Mouse (Mus musculus): ENCODE data around the gene Sod1.

Sod1 gene

DNA sequence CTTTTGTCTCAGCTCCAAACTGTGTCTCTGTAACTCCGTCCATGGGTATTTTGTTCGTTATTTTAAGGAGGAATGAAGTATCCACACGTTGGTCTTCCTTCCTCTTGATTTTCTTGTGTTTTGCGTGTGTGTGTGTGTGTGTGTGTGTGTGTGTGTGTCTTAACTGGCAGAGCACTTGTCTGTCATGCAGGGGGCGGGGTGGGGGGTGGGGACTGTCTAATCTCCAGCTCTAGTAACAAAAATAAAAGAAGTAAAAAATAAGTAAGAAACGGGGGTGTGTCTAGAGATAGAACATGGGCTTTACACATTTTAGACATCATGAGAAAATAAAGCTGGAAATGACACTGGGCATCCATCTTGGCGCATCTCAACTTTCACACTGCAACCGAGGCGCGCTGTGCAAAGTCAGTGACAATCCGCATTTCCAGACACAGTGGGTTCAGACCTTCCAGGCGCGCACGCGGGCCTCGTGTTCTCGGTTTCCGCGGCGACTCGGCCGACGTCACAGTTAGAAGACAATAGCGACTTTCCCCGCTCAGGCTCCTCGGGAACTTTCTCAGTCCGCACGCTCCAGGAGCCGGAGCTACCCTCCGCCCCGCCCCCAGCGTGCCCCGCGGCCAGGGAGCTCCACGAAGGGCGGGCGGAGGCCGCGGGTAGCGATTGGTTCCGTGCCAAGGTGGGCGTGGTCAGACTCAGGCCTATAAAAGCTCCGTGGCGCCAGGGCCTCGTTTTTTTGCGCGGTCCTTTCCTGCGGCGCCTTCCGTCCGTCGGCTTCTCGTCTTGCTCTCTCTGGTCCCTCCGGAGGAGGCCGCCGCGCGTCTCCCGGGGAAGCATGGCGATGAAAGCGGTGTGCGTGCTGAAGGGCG, at the start of gene Sod1:
Gene Sod1, plus strand, starts transcription at position 729 of the 866 bp plus-strand sequence.
- peak; percentile 60; the same call in 1 of the 2 replicates for TF ChIP-seq GATA4 (IDR thresholded peaks at IDR 0.05; ENCODE audit: insufficient replicate concordance, low read length)

DNA sequence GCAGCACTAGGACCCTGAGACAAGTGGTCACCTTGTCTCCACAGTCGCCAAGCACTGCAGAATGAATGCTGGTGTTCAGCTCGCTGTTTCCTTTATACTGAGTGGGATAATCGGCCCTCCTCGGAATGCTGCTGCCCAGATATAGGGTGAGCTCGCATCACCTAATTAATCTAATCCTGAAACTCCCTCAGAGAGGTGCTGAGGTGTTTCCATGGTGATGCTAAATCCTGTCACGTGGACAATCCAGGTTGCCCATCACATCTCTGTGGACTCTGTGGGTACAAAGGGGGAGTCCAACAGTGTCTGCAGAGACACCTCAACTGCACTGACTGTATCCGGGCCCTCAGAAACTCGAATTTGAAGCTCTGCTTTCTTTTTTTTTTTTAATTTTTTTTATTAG, 49.1 kb upstream of the Sod1 start:
- no peak for TF ChIP-seq GATA4 (IDR thresholded peaks at IDR 0.05; ENCODE audit: insufficient replicate concordance, low read length)

DNA sequence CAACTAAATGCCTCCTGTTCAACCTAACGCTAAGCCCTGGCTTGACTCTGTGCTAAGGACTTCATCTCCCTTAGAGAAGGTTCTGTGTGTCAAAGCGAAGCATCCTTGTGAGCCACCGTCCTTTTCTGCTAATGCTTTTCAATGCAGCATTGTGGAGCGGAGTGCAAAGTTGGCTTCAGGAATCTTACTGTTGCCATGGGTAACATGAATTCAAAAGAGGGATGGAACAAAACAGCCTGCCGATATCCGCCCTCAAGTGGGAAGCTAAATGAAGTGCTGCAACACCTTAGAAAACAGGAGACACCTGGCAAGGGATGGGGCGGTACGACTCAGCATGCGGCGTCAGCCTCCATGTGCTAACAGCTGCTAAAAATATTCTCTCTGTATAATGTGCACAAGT, 44.1 kb upstream of the Sod1 start:
- no peak for TF ChIP-seq GATA4 (IDR thresholded peaks at IDR 0.05; ENCODE audit: insufficient replicate concordance, low read length)

DNA sequence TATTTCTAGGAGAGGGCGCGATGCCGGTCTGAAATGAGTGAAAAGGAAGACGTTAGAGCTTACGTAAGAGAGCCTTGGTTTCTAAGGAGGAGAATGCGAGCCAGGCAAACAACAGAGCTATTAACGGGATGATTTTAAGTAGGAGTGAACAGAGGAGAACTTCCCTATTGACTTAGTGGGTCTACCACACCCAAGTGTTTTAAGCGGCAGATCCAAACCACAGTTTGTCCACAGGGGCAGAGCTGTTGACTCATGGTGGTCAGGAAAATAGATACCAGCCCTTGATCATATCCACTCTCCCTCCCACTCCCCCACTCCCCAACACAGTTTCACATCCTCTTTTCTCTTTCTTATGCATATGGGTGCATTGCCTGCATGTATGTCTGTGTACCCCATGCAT, 43.1 kb upstream of the Sod1 start:
- TF ChIP-seq GATA4 (IDR thresholded peaks at IDR 0.05; ENCODE audit: insufficient replicate concordance, low read length) = no peak

DNA sequence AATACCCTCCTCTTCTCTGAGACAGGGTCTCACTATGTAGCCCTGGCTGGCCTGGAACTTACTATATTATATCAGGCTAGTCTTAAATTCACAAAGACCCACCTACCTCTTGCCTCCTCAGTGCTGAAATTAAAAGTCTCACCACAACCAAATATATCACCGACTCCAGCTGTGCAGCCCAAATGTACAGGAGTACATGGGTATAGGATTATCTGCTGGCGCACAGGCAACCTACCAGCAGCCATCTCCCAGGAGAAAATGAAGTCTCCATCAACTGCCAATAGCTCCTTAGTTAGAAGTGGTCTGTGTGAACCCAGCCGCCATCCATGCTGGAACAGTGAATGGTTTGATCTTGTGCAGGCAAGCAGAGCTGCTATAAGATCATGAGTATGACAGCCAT, 42.1 kb upstream of the Sod1 start:
- no peak for TF ChIP-seq GATA4 (IDR thresholded peaks at IDR 0.05; ENCODE audit: insufficient replicate concordance, low read length)

DNA sequence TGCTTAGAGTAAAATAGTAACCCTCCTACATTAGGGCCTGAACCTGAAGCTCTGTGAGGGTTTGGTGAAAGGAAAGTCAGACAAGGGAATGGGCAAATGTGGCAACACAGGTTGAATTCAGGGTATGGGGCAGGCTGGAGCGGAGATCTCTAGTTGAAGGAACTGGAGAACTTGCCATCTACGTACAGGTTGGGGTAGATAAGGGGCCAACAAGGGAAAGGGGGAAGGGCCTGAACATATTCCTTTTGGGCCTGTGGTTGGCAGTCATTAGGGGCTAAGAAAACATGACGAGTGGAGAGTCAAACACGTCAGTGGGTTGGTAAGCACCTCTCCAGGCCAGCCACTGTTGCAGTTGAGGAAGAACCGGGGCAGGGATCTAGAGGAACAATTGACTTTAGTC, 40.7 kb upstream of the Sod1 start:
- TF ChIP-seq GATA4 (IDR thresholded peaks at IDR 0.05; ENCODE audit: insufficient replicate concordance, low read length) = no peak

DNA sequence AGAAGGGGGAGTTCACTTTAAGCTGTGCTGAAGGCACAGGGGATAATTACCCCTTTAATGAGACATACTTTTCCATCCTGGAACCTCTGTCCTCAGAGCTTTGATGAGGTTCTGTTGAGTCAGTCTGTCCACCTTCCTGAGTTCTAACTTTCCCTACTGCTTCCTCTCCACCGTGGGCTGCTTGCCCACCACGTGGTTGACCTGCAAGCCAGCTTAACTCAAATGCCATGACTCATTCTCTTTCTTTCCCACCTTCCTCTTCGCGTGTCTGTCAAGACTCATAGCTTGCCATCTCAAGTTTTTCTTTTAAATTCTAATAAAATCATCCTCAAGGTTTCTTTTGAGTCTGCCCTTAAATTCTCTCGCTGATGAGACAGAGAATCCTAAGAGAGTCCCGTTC, 39.6 kb upstream of the Sod1 start:
- TF ChIP-seq GATA4 (IDR thresholded peaks at IDR 0.05; ENCODE audit: insufficient replicate concordance, low read length) = no peak

DNA sequence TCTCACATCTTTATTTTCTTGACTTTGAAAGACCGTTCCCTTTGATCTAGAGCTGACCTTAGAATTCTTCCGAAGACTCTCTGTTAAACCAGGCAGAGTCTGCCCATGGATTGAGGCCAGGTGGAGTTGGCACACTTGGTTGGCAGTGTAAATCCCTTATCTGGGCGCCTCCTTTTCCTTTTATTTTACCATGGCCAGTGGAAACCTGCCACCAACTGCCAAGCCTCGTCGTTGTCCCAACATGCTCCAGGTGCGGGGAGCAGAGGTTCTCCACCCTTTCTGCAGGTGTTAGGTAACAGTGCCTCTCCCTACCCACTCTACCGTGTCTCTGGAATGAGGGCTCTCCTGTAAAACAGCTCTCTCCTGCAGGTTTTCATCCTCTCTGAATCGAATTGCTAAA, 38.9 kb upstream of the Sod1 start:
- no peak for TF ChIP-seq GATA4 (IDR thresholded peaks at IDR 0.05; ENCODE audit: insufficient replicate concordance, low read length)

DNA sequence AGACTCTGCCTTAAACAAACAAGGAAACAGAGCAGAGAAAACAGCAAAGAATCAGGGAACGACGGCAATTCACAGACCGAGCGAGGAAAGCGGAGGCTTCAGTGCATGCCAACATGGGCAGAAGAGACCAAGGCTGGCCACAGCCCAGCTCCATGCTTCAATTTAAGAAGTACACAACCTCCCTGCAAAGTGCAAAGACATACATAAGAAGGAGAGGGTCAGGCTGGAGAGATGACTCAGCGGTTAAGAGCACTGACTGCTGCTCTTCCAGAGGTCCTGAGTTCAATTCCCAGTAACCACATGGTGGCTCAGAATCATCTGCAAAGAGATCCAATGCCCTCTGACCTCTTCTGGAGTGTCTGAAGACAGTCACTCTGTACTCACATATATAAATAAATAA, 36.4 kb upstream of the Sod1 start:
- TF ChIP-seq GATA4 (IDR thresholded peaks at IDR 0.05; ENCODE audit: insufficient replicate concordance, low read length) = no peak

DNA sequence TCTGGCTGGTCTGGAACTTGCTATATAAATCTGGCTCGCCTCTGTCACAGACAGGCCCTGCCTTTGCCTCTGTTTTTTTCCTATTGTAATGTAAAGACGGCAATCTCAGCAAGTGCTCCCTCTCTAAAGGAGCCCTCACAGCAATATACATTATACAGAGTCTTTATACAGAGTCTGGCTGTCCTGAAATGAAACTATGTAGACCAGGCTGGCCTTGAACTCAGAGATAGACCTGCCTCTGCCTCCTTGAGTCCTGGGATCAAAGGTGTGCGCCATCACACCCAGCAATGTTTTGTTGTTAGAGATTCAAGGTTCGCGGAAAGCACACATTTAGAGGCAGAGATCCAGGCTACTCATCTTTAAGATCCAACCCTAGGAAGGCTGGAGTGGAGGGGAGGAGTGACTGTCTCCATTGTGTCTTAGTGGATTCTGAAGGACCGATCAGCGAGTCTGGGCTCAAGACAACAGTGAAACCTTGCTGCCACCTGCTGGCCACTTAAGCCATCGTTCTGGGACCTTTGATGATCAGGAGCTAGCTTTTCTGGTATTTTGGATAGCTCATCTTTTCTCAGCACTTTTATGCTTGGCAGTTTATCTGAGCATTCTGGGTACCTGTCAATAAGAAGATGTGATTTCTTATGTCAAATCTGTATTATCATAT, 34.5 kb upstream of the Sod1 start:
- TF ChIP-seq GATA4 (IDR thresholded peaks at IDR 0.05; ENCODE audit: insufficient replicate concordance, low read length) = no peak

DNA sequence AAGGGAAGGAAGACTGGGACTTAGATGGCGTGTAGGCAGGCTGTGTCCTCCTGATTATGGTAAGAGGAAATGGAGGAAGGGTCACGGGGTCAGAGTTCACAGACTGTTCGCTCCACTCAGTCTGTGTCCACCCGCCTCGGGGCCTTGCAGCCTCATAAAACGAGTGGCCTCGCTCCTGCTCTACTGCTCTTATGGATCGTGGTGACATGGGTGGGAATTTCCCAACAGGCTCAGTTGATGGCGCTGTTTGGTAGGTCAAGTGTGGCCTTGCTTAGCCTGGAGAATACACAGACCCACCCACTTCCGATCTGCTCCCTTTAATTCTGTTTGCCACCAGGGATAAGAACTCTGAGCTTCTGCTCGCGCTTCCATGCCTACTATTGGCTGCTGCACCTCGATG, 33.1 kb upstream of the Sod1 start:
- no peak for TF ChIP-seq GATA4 (IDR thresholded peaks at IDR 0.05; ENCODE audit: insufficient replicate concordance, low read length)

DNA sequence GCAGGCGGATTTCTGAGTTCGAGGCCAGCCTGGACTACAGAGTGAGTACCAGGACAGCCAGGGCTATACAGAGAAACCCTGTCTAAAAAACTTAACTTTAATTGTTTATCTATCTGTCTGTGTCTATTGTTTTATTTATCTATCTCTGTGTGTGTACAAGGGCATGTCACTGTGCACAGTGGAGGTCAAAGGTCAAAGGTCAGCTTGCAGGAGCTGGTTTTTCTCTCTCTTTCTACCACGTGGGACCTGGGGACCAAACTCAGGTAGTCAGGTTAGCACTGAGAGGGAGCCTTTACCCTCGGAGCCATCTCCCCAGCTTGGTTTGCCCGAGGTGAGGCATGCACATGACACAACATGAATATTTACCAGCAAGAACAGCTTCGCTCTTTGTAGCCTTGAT, 29.3 kb upstream of the Sod1 start:
- TF ChIP-seq GATA4 (IDR thresholded peaks at IDR 0.05; ENCODE audit: insufficient replicate concordance, low read length) = no peak

DNA sequence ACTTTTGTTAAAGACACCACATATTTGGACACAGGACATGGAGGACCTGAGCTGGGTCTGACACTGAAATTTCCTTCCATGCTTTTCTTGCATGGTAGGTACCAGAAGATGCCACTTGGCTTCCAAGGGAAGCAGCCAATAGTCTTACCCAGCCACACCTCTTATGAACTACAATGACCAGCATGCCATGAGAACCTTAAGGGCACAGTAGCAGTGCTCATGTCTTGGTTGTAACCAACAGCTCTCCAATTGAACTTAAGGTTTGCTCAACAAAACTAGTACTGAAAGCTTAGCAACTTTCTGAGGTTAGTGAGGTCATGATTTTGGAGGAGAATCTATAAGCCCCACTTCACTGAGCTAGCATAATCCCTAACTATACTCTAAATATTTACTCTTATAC, 26.8 kb upstream of the Sod1 start:
- TF ChIP-seq GATA4 (IDR thresholded peaks at IDR 0.05; ENCODE audit: insufficient replicate concordance, low read length) = no peak

DNA sequence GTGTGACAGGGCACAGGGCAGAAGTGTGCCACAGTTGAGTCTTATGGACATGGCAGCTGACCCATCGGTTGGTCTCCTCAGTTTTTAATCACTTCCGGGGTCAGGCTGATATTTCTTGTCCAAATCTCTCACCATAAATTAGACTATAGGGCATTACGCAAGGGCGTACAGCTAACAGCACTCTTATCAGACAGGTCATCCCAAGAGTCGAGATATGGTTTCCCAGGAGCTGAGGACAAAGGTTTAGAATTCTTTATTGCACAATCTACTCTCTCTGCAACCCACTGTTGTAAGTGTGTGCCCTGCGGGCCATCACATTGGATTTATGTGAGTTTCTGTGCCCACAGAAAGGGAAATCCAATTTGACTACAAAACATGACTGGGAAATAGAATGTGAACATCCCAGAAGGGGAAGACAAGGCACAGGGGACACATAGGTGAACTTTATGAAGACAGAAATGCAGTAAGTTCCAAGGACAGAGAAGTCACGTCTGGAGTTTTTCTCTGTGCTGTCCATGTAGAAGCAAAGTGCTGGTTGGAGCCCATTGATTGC, 23.8 kb upstream of the Sod1 start:
- TF ChIP-seq GATA4 (IDR thresholded peaks at IDR 0.05; ENCODE audit: insufficient replicate concordance, low read length) = peak; percentile 99

DNA sequence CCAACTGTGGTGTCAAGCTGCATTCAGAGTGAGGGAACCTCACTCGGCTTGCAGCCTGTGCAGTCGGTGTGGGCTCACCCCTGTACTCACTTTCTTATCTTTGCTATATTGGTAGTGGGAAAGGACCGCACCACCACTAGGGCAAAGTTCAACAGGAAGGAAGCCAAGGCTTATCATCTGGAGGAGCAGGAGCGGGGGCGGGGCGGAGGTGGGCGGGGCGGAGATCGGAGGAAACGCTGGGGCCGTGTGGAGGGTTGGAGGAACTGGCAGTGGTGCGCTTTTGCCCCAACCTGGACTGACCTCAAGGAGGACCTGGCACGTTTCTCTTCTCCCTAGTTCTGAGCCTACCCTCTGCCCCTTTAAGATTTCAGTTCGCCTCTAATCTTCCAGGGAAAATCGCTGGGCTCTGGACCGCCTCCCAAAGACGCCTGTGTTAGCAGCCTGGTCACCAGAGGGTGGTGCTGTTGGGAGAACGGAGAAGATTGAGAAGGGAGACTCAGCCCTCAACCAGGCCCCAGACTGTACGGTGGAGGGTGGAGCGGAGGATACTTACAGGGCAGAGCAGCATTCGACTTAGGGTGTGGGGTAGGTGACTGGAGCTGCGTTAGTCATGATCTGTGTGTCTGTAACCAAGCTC, 23.1 kb upstream of the Sod1 start:
- peak; percentile 95 for TF ChIP-seq GATA4 (IDR thresholded peaks at IDR 0.05; ENCODE audit: insufficient replicate concordance, low read length)

DNA sequence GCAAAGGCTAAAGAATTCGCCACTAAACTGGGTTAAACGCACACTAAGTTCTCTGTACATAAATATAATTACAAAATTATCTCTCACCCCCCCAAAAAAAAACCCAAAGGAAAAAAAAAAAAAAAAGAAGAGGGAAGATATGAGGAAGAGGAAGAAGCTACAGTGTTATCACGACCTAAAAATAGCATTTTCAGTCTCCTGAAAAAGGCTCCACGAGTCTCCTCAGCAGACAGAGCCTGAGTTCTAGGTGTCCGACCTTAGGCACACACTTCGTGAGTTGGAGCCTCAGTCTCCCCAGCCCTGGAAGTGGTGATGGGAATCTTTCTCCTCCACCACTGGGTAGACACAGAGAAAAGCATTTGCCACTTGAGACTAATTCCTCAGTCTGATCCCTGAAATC, 21.9 kb upstream of the Sod1 start:
- no peak for TF ChIP-seq GATA4 (IDR thresholded peaks at IDR 0.05; ENCODE audit: insufficient replicate concordance, low read length)

All from liver, adult (tissue).